Mouse (Mus musculus): ENCODE data around the gene Crtc3. TPM values are rescaled to one million over a fixed set of nuclear protein-coding genes. Genes with fewer than 3 reads are reported as not detected.

Crtc3 gene
- polyA plus RNA-seq, 1 experiment from 2014 or later, result 12.7 TPM

GRCm38 (mm10) chr7:80692472-80692871 lies 3.8 kb upstream of the Crtc3 start:
- no peak for ATAC-seq
- WGBS, result 94% methylated on average over 9 of the region's 9 CpGs
- no peak overlapping the region for H3K9ac ChIP-seq (ENCODE audit: low read depth, low read length)
- H3K4me2 ChIP-seq (ENCODE audit: low read length), result no peak overlapping the region
- no peaks in the 10 kb centered on the region for H3K27me3 ChIP-seq (ENCODE audit: control insufficient read depth, insufficient read depth, low read depth, low read length)
- H3K4me1 ChIP-seq (ENCODE audit: control insufficient read depth, insufficient read depth, low read length), result no peaks in the 10 kb centered on the region
- no peaks in the 10 kb centered on the region for H3K36me3 ChIP-seq (ENCODE audit: control insufficient read depth, insufficient read depth, low read length)
- H3K27ac ChIP-seq (ENCODE audit: low read length), result no peak overlapping the region
- H3K9me3 ChIP-seq (replicated peaks; ENCODE audit: control insufficient read depth, low read length, poor library complexity, severe bottlenecking), result no peaks in the 10 kb centered on the region
- no peak overlapping the region for H3K4me3 ChIP-seq (ENCODE audit: low read depth, low read length)

GRCm38 (mm10) chr7:80691131-80691530 lies 2.5 kb upstream of the Crtc3 start:
- Histone ChIP-seq H3K9me3 (replicated peaks; ENCODE audit: control insufficient read depth, low read length, poor library complexity, severe bottlenecking) (no peaks in the 10 kb centered on the region), H3K9ac (ENCODE audit: low read depth, low read length) (no peak overlapping the region), H3K36me3 (ENCODE audit: control insufficient read depth, insufficient read depth, low read length) (no peaks in the 10 kb centered on the region), H3K4me2 (ENCODE audit: low read length) (no peak overlapping the region), H3K27ac (ENCODE audit: low read length) (no peak overlapping the region), H3K4me3 (ENCODE audit: low read depth, low read length) (no peak overlapping the region), H3K4me1 (ENCODE audit: control insufficient read depth, insufficient read depth, low read length) (peaks cover 9% of the 10 kb centered on the region), H3K27me3 (ENCODE audit: control insufficient read depth, insufficient read depth, low read depth, low read length) (no peaks in the 10 kb centered on the region)
- ATAC-seq, result no peak
- 46% methylated on average over 6 of the region's 6 CpGs for WGBS

- Histone ChIP-seq H3K27ac (ENCODE audit: low read length) (peak overlapping the region; percentile 96), H3K27me3 (ENCODE audit: control insufficient read depth, insufficient read depth, low read depth, low read length) (no peaks in the 10 kb centered on the region), H3K4me1 (ENCODE audit: control insufficient read depth, insufficient read depth, low read length) (peaks cover 19% of the 10 kb centered on the region), H3K9ac (ENCODE audit: low read depth, low read length) (peak overlapping the region; percentile 96), H3K9me3 (replicated peaks; ENCODE audit: control insufficient read depth, low read length, poor library complexity, severe bottlenecking) (no peaks in the 10 kb centered on the region), H3K4me2 (ENCODE audit: low read length) (peak overlapping the region; percentile 72), H3K4me3 (ENCODE audit: low read depth, low read length) (peak overlapping the region; percentile 93), H3K36me3 (ENCODE audit: control insufficient read depth, insufficient read depth, low read length) (no peaks in the 10 kb centered on the region)
- WGBS, result 11% methylated on average over 10 of the region's 10 CpGs
- 0 out of 2 replicates have a peak, but pooled peaks have one; percentile 0 for ATAC-seq
Observed at GRCm38 (mm10) chr7:80689221-80689591, 529 bp upstream of the Crtc3 start.

GRCm38 (mm10) chr7:80687721-80688555 lies 739 bp downstream of the Crtc3 start:
- Histone ChIP-seq H3K36me3 (ENCODE audit: control insufficient read depth, insufficient read depth, low read length) (no peaks in the 10 kb centered on the region), H3K27ac (ENCODE audit: low read length) (peak overlapping the region; percentile 96), H3K9me3 (replicated peaks; ENCODE audit: control insufficient read depth, low read length, poor library complexity, severe bottlenecking) (no peaks in the 10 kb centered on the region), H3K4me3 (ENCODE audit: low read depth, low read length) (peak overlapping the region; percentile 93), H3K27me3 (ENCODE audit: control insufficient read depth, insufficient read depth, low read depth, low read length) (no peaks in the 10 kb centered on the region), H3K4me2 (ENCODE audit: low read length) (peak overlapping the region; percentile 72), H3K4me1 (ENCODE audit: control insufficient read depth, insufficient read depth, low read length) (peaks cover 19% of the 10 kb centered on the region), H3K9ac (ENCODE audit: low read depth, low read length) (peak overlapping the region; percentile 96)
- peak; percentile 52 for ATAC-seq
- under 1% methylated on average over 68 of the region's 69 CpGs for WGBS

DNA sequence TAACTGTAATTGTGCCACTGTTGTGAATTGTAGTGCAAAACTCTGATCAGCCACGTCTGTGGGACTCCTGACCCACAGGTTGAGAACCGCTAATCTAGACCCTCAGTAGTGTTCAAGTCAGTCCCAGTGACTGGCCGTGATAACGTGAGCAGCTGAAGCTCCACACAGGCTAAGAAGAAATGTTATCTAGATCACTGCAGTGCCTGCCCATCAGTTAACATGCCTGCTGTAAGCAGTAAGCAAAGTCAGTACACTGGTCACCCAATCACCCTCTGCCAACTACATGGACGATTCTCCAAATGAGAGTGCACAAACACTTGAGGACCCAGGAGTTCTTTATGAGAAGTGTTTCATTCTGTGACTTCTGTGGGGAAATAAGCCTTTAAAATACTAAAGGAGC lies 3.0 kb downstream of the Crtc3 start:
- Histone ChIP-seq H3K4me3 (ENCODE audit: low read depth, low read length) (no peak overlapping the region), H3K4me1 (ENCODE audit: control insufficient read depth, insufficient read depth, low read length) (peaks cover 19% of the 10 kb centered on the region), H3K9me3 (replicated peaks; ENCODE audit: control insufficient read depth, low read length, poor library complexity, severe bottlenecking) (no peaks in the 10 kb centered on the region), H3K27ac (ENCODE audit: low read length) (no peak overlapping the region), H3K9ac (ENCODE audit: low read depth, low read length) (no peak overlapping the region), H3K36me3 (ENCODE audit: control insufficient read depth, insufficient read depth, low read length) (no peaks in the 10 kb centered on the region), H3K27me3 (ENCODE audit: control insufficient read depth, insufficient read depth, low read depth, low read length) (no peaks in the 10 kb centered on the region), H3K4me2 (ENCODE audit: low read length) (no peak overlapping the region)
- no peak for ATAC-seq
- 87% methylated on average over 5 of the region's 5 CpGs for WGBS

DNA sequence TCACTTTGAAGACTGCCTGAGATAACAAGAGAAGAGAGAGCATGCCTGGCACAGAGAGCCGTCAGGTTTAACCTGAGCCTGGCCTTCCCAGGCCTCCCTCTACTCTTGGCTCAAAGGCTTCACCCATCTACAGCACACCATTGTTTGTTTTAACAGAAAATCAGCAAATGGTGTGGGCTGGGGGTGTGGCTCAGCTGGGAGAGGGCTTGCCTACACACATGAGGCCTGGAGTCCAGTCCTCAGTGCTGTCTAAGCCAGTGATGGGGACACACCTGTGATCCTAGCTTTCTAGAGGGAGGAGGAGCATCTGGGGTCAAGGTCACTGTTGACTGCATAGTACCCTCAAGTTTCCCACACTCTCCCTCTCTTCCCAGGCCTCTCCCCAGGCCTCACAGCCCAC lies 6.0 kb downstream of the Crtc3 start:
- no peak overlapping the region for H3K4me2 ChIP-seq (ENCODE audit: low read length)
- no peaks in the 10 kb centered on the region for H3K36me3 ChIP-seq (ENCODE audit: control insufficient read depth, insufficient read depth, low read length)
- 58% methylated on average over 1 of the region's 1 CpGs for WGBS
- no peaks in the 10 kb centered on the region for H3K27me3 ChIP-seq (ENCODE audit: control insufficient read depth, insufficient read depth, low read depth, low read length)
- H3K9ac ChIP-seq (ENCODE audit: low read depth, low read length), result no peak overlapping the region
- H3K4me1 ChIP-seq (ENCODE audit: control insufficient read depth, insufficient read depth, low read length), result peaks cover 26% of the 10 kb centered on the region
- ATAC-seq, result no peak
- H3K4me3 ChIP-seq (ENCODE audit: low read depth, low read length), result no peak overlapping the region
- no peak overlapping the region for H3K27ac ChIP-seq (ENCODE audit: low read length)
- H3K9me3 ChIP-seq (replicated peaks; ENCODE audit: control insufficient read depth, low read length, poor library complexity, severe bottlenecking), result no peaks in the 10 kb centered on the region

- no peak overlapping the region for H3K27ac ChIP-seq (ENCODE audit: low read length)
- no peak for ATAC-seq
- no peaks in the 10 kb centered on the region for H3K9me3 ChIP-seq (replicated peaks; ENCODE audit: control insufficient read depth, low read length, poor library complexity, severe bottlenecking)
- no peaks in the 10 kb centered on the region for H3K36me3 ChIP-seq (ENCODE audit: control insufficient read depth, insufficient read depth, low read length)
- WGBS, result 24% methylated on average over 12 of the region's 12 CpGs
- no peaks in the 10 kb centered on the region for H3K27me3 ChIP-seq (ENCODE audit: control insufficient read depth, insufficient read depth, low read depth, low read length)
- H3K9ac ChIP-seq (ENCODE audit: low read depth, low read length), result no peak overlapping the region
- peaks cover 12% of the 10 kb centered on the region for H3K4me1 ChIP-seq (ENCODE audit: control insufficient read depth, insufficient read depth, low read length)
- no peak overlapping the region for H3K4me3 ChIP-seq (ENCODE audit: low read depth, low read length)
- H3K4me2 ChIP-seq (ENCODE audit: low read length), result no peak overlapping the region
Observed at GRCm38 (mm10) chr7:80680218-80680847, 8.3 kb downstream of the Crtc3 start.

GRCm38 (mm10) chr7:80672323-80672722 lies 16.4 kb downstream of the Crtc3 start:
- Histone ChIP-seq H3K9ac (ENCODE audit: low read depth, low read length) (no peak overlapping the region), H3K4me2 (ENCODE audit: low read length) (no peak overlapping the region), H3K9me3 (replicated peaks; ENCODE audit: control insufficient read depth, low read length, poor library complexity, severe bottlenecking) (no peaks in the 10 kb centered on the region), H3K27ac (ENCODE audit: low read length) (no peak overlapping the region), H3K4me1 (ENCODE audit: control insufficient read depth, insufficient read depth, low read length) (no peaks in the 10 kb centered on the region; the same call in 1 of the 2 replicates), H3K36me3 (ENCODE audit: control insufficient read depth, insufficient read depth, low read length) (no peaks in the 10 kb centered on the region), H3K4me3 (ENCODE audit: low read depth, low read length) (no peak overlapping the region), H3K27me3 (ENCODE audit: control insufficient read depth, insufficient read depth, low read depth, low read length) (no peaks in the 10 kb centered on the region)
- no peak for ATAC-seq
- 56% methylated on average over 3 of the region's 3 CpGs for WGBS

DNA sequence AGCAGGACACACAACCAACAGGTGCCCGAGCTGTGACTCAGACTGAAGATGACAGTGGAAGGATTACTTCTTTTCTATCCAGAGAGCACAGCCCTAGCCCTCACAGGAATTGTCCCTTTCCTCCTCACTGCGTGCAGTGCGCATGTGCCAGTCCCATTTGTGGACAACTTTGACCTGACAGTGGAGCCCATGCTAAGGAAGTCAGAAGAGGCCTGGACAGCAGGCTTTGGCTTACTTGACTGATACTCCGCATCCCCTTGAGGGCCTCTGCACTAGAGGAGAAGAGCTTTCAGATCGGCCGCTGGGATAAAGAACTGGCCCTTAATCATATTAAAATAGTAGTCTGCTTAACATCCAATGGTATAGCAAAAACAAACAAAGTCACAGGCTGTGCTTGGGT lies 17.8 kb downstream of the Crtc3 start:
- Histone ChIP-seq H3K36me3 (ENCODE audit: control insufficient read depth, insufficient read depth, low read length) (no peaks in the 10 kb centered on the region), H3K27me3 (ENCODE audit: control insufficient read depth, insufficient read depth, low read depth, low read length) (no peaks in the 10 kb centered on the region), H3K4me3 (ENCODE audit: low read depth, low read length) (no peak overlapping the region), H3K9me3 (replicated peaks; ENCODE audit: control insufficient read depth, low read length, poor library complexity, severe bottlenecking) (no peaks in the 10 kb centered on the region), H3K27ac (ENCODE audit: low read length) (no peak overlapping the region), H3K4me2 (ENCODE audit: low read length) (no peak overlapping the region), H3K4me1 (ENCODE audit: control insufficient read depth, insufficient read depth, low read length) (no peaks in the 10 kb centered on the region; the same call in 1 of the 2 replicates), H3K9ac (ENCODE audit: low read depth, low read length) (no peak overlapping the region)
- no peak for ATAC-seq
- 91% methylated on average over 6 of the region's 6 CpGs for WGBS
